Mouse (Mus musculus) heart, embryonic 14.5 days (tissue): ENCODE results near the gene Mex3a. TPM values are rescaled to one million over a fixed set of nuclear protein-coding genes. Genes with fewer than 3 reads are reported as not detected.
"Not testable (repeated sequence)": the region's sequence is repeated elsewhere in the genome, so short reads cannot be mapped to it uniquely, and the experiment has no call there.

Experiments used
- ATAC-seq: fragments of 200-750 bp; cut with Nextera tagmentation; 2 replicates; pipeline ENCODE4 v1.8.0; 2017; ENCODE audit warnings: low read depth, moderate TSS enrichment; ENCODE audit not compliant: insufficient number of reproducible peaks, insufficient read depth, low FRiP score
- H3K27ac ChIP-seq, 2 experiments: fragments of 200-500 bp in 1 of 2; fragments of 300-500 bp in 1 of 2; sonication (generic) in 1 of 2; replicated peaks in 1 of 2; 2 replicates each; pipeline ENCODE4 v1.5.1; 2012 to 2014; ENCODE audit warnings: low read depth in 2 of 2, low read length in 2 of 2, control low read depth in 1 of 2, mild to moderate bottlenecking in 1 of 2, mixed read lengths in 1 of 2; ENCODE audit not compliant: control insufficient read depth in 1 of 2, insufficient read depth in 1 of 2
- H3K27me3 ChIP-seq: fragments of 300-500 bp; sonication (generic); 2 replicates; pipeline ENCODE4 v1.6.1; 2014; ENCODE audit warnings: mild to moderate bottlenecking, low read length, control low read depth; ENCODE audit not compliant: control insufficient read depth, insufficient read depth
- H3K36me3 ChIP-seq: fragments of 300-500 bp; sonication (generic); 2 replicates; pipeline ENCODE4 v1.6.1; 2014; ENCODE audit warnings: mild to moderate bottlenecking, control low read depth, low read length, mixed read lengths; ENCODE audit not compliant: control insufficient read depth, insufficient read depth
- H3K4me1 ChIP-seq, 2 experiments: fragments of 200-500 bp in 1 of 2; fragments of 300-500 bp in 1 of 2; sonication (generic) in 1 of 2; 2 replicates each; pipeline ENCODE4 v1.6.1; 2012 to 2014; ENCODE audit warnings: low read length in 2 of 2, control low read depth in 1 of 2, mixed read lengths in 1 of 2; ENCODE audit not compliant: control insufficient read depth in 2 of 2, insufficient read depth in 2 of 2
- H3K4me2 ChIP-seq: fragments of 300-500 bp; sonication (generic); 2 replicates; pipeline ENCODE4 v1.6.1; 2014; ENCODE audit warnings: mild to moderate bottlenecking, low read length
- H3K4me3 ChIP-seq, 2 experiments: fragments of 200-500 bp in 1 of 2; fragments of 300-500 bp in 1 of 2; sonication (generic) in 1 of 2; 2 replicates each; pipeline ENCODE4 v1.5.1; 2012 to 2014; ENCODE audit warnings: low read length in 2 of 2, mild to moderate bottlenecking in 2 of 2, control low read depth in 1 of 2, low read depth in 1 of 2, moderate library complexity in 1 of 2; ENCODE audit not compliant: control insufficient read depth in 1 of 2, insufficient read depth in 1 of 2
- H3K9ac ChIP-seq: fragments of 300-500 bp; sonication (generic); 2 replicates; pipeline ENCODE4 v1.6.1; 2014; ENCODE audit warnings: mild to moderate bottlenecking, low read length
- H3K9me3 ChIP-seq: fragments of 300-500 bp; sonication (generic); 2 replicates; pipeline ENCODE4 v1.6.1; 2016; ENCODE audit warnings: low read length, control low read depth; ENCODE audit not compliant: control insufficient read depth
- WGBS: fragments of 180-500 bp; shearing (Covaris S2); extraction: QIAGEN DNeasy Blood & Tissue Kit; methylation state at CpG from one replicate; pipeline ENCODE4 v1.1.7; 2014; 5-methylcytosine and 5-hydroxymethylcytosine counted together
- polyA plus RNA-seq: library from polyadenylated mRNA; unstranded; fragments of >200 nt; fragmentation: Nextera tagmentation; extraction: Ambion mirVana; gene quantifications from 2 replicates; pipeline ENCODE4 v1.2.1, GENCODE M21; 2014

Gene Mex3a
- polyA plus RNA-seq, 1 experiment from 2014 or later = 11.0 TPM

DNA sequence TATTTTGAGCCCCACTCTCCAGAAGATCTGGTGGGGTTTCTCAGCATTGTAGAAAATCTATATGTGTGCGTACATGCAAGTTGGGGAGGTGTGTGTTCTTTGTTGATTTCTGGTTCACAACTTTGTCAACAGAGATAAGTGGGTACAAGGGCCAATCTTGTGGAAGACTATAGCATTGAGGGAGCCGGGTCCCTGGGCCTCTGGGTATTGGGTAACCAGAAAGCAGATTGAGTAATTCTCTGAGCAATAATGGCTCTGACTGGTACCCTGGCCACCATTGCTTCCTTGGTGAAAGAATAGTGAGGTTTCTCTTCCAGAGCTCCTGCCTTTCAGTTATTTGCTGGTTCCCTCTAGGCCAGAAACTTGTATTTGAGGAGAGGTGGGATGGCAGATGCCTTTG lies 36.9 kb downstream of the Mex3a start:
- no peak overlapping the region for H3K4me3 ChIP-seq
- H3K9me3 ChIP-seq = no peaks in the 10 kb centered on the region
- H3K4me2 ChIP-seq = no peak overlapping the region
- WGBS = 92% methylated on average over 2 of the region's 2 CpGs
- H3K4me1 ChIP-seq = peaks cover 0 to 3% of the 10 kb centered on the region in 2 experiments; a peak in 2 of 4 replicates
- H3K9ac ChIP-seq = no peak overlapping the region
- ATAC-seq = no peak
- H3K27me3 ChIP-seq = no peaks in the 10 kb centered on the region
- peaks cover 60% of the 10 kb centered on the region for H3K36me3 ChIP-seq
- no peak overlapping the region for H3K27ac ChIP-seq

DNA sequence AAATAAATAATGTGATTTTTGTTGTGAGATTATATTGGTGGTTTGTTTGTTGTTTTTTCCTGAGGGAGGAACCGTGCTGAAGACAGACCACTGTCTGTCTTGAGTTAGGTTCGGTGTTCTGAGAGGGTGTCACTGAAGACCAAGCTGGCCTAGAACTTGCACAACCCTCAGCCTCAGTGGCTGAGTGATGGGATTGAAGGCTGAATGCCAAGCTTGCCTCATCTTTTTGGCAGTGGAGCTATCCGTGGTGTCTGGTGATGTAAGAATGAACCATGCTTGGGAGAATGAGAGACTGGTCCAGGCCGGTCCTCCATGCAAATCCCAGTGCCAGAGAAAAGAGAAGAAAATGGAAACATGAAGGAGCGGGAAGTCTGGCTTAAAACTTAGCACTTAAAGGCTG lies 37.5 kb downstream of the Mex3a start:
- H3K4me3 ChIP-seq = no peak overlapping the region
- no peak overlapping the region for H3K9ac ChIP-seq
- H3K4me1 ChIP-seq = peaks cover 0 to 3% of the 10 kb centered on the region in 2 experiments; a peak in 2 of 4 replicates
- H3K27ac ChIP-seq = no peak overlapping the region
- no peaks in the 10 kb centered on the region for H3K9me3 ChIP-seq
- H3K36me3 ChIP-seq = peaks cover 54% of the 10 kb centered on the region
- 92% methylated on average over 5 of the region's 5 CpGs for WGBS
- H3K4me2 ChIP-seq = no peak overlapping the region
- H3K27me3 ChIP-seq = no peaks in the 10 kb centered on the region
- ATAC-seq = no peak

DNA sequence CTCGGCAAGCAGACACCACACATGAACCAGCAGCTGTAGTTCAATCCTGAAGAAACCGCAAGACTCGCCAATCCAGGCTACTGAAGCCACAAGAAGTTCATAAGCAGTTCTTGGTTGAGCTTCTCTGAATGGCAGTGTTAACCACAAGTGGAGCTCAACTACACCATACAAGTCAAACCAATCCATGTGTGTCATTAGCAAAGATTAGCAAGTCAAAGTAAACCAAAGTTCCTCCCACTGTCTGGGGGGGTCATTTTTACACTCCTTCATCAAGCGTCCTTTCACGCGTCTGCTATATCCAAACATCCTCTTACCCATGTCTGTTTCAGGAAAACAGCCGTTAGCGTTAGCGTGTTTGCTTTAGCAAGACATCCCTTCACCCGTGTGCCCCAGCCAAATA lies 38.1 kb downstream of the Mex3a start:
- Histone ChIP-seq H3K4me3 (no peak overlapping the region), H3K9ac (no peak overlapping the region), H3K27ac (no peak overlapping the region), H3K36me3 (peaks cover 47% of the 10 kb centered on the region), H3K4me1 (peaks cover 0 to 3% of the 10 kb centered on the region in 2 experiments; a peak in 2 of 4 replicates), H3K4me2 (no peak overlapping the region), H3K9me3 (no peaks in the 10 kb centered on the region), H3K27me3 (no peaks in the 10 kb centered on the region)
- no peak for ATAC-seq
- WGBS = 91% methylated on average over 10 of the region's 10 CpGs

DNA sequence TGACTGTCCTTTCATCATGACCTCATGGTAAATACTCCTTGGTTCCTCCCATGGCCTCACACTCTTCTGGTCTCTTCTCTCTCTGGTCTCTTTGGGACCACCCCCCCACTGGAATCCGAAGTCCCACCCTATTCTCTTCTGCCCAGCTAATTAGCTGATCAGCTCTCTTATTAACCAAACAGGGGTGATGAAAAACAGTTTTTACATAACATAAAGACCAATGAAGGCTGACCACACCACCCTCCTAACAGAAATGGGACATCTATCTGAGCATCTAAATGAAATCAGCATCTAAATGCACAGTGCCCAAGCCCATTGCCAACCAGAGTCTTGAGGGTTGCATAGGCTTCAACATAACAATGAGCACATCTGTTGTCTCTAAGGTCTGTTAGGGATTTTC lies 39.7 kb downstream of the Mex3a start:
- Histone ChIP-seq H3K36me3 (peaks cover 32% of the 10 kb centered on the region), H3K9me3 (no peaks in the 10 kb centered on the region), H3K4me2 (no peak overlapping the region), H3K9ac (no peak overlapping the region), H3K27ac (no peak overlapping the region), H3K4me1 (no peaks in the 10 kb centered on the region), H3K27me3 (no peaks in the 10 kb centered on the region), H3K4me3 (no peak overlapping the region)
- no peak for ATAC-seq
- 67% methylated on average over 1 of the region's 1 CpGs for WGBS

DNA sequence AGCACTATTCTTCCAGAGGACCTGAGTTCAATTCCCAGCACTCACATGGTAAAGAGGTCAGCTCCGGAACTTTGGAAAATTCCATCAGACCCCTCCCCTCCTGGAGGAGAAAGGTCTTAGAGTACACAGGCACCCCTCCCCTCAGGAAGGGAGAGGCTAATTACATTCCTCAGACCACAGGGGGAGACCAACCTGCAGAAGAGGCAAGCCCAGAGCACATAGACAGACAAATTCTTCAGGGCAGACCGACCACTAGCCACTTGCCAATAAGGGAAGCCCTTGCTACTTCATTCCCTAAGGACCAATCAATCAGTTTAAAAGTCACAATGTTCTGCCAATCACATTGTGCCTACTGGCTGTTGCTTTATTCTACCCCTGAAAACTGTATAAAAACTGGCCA lies 40.6 kb downstream of the Mex3a start:
- peaks cover 23% of the 10 kb centered on the region for H3K36me3 ChIP-seq
- no peak overlapping the region for H3K4me3 ChIP-seq
- H3K27ac ChIP-seq = no peak overlapping the region
- no peaks in the 10 kb centered on the region for H3K27me3 ChIP-seq
- no peak overlapping the region for H3K4me2 ChIP-seq
- no peaks in the 10 kb centered on the region for H3K4me1 ChIP-seq
- no peak overlapping the region for H3K9ac ChIP-seq
- no peaks in the 10 kb centered on the region for H3K9me3 ChIP-seq
- 66% methylated on average over 2 of the region's 2 CpGs for WGBS
- no peak for ATAC-seq

DNA sequence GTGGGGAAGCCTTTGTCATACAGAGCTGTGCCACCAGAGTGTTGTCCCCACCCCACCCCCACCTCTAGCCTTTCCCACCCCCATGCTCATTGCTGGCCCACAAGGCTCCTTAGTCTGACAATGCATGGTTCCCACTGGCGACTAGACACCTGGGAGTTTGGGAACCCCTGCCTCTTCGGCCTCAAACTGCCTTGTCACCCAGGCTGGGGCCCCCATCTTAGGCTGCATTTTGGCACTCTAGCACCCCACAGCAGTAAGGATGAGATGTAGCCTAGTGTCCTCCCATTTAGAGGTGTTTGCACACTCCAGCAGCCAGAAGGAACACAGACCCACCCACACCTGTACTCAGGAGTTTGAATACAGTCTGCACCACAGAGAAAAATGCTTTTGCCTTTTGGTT lies 41.6 kb downstream of the Mex3a start:
- Histone ChIP-seq H3K4me3 (no peak overlapping the region), H3K9ac (no peak overlapping the region), H3K9me3 (no peaks in the 10 kb centered on the region), H3K4me1 (peaks cover 0 to 1% of the 10 kb centered on the region in 2 experiments; a peak in 2 of 4 replicates), H3K36me3 (peaks cover 13% of the 10 kb centered on the region), H3K27ac (no peak overlapping the region), H3K4me2 (no peak overlapping the region), H3K27me3 (no peaks in the 10 kb centered on the region)
- ATAC-seq = no peak
- 78% methylated on average over 2 of the region's 2 CpGs for WGBS

DNA sequence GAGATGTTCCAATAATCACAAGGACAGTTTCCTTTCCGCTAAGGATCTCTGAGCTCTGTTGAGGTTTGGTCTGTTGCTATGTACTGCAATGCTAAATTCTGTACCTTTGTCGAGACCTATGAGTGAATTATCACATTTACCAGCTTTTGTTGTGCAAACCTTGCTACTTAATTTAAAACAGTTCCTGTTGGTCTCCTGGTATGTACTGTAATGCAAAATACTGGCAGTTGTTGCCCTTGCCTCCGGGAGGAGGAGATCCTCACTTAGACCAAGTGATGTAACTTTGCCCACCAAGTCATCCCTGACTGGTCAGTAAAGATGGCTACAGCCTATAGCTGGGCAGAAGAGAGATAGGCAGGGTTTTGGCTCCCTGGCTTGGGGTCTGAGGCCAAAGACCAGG lies 43.3 kb downstream of the Mex3a start, which contains the start of gene Ssr2:
Ssr2 (plus strand) TSS at position 337 of the 400 bp plus-strand sequence.
- Histone ChIP-seq H3K36me3 (no peaks in the 10 kb centered on the region), H3K27me3 (no peaks in the 10 kb centered on the region), H3K4me1 (peaks cover 0 to 12% of the 10 kb centered on the region in 2 experiments; a peak in 2 of 4 replicates), H3K4me3 (no peak within 1 kb of the TSS), H3K9me3 (no peaks in the 10 kb centered on the region), H3K27ac (no peak within 1 kb of the TSS), H3K4me2 (no peak within 1 kb of the TSS), H3K9ac (no peak within 1 kb of the TSS)
- 88% methylated on average over 3 of the region's 3 CpGs for WGBS
- no peak for ATAC-seq

DNA sequence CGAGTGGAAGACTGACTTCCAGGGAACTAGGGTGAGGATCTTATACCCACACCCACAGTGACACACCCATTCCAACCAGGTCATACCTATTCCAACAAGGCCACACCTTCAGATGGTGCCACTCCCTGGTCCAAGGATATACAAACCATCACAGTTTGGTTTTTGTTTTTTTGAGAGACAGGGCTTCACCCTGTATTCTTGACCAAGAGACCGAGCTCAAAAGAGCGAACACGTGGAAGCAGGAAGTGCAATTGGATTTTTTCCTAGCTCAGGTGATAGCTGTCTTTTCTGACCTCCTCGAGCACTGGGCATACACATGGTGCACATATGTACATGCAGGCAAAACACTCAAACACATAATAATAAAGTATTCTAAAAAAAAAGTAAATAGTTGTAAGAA lies 45.7 kb downstream of the Mex3a start:
- H3K27me3 ChIP-seq, ATAC-seq, H3K4me2 ChIP-seq, H3K9me3 ChIP-seq, H3K9ac ChIP-seq, H3K27ac ChIP-seq, H3K4me3 ChIP-seq: not testable (repeated sequence)
- peaks cover 0 to 12% of the 10 kb centered on the region in 2 experiments; a peak in 2 of 4 replicates for H3K4me1 ChIP-seq
- H3K36me3 ChIP-seq = peaks cover 22% of the 10 kb centered on the region
- WGBS = 73% methylated on average over 5 of the region's 5 CpGs
